Mouse (Mus musculus) megakaryocyte, embryonic 14.5 days (primary cell): ENCODE results near the gene Atp8b5. TPM values are rescaled to one million over a fixed set of nuclear protein-coding genes. Genes with fewer than 3 reads are reported as not detected.

Experiments used
- H3K27me3 ChIP-seq: replicated peaks from 2 replicates; pipeline ENCODE3; 2012; ENCODE audit warnings: inconsistent platforms
- H3K36me3 ChIP-seq: replicated peaks from 2 replicates; pipeline ENCODE3; 2012; ENCODE audit warnings: low read length, inconsistent platforms, mixed read lengths
- H3K4me1 ChIP-seq: 2 replicates; pipeline ENCODE4 v1.6.1; 2012; ENCODE audit warnings: inconsistent platforms
- H3K4me3 ChIP-seq: replicated peaks from 2 replicates; pipeline ENCODE3; 2012; ENCODE audit warnings: moderate library complexity, mild to moderate bottlenecking, inconsistent platforms
- H3K9me3 ChIP-seq: 2 replicates; pipeline ENCODE4 v1.6.1; 2012; ENCODE audit warnings: inconsistent platforms
- FLI1 ChIP-seq: IDR thresholded peaks from 2 replicates; pipeline ENCODE4 v1.6.1; 2012; ENCODE audit warnings: low read length, inconsistent platforms, mixed read lengths
- GATA1 ChIP-seq: IDR thresholded peaks from 3 replicates; pipeline ENCODE4 v1.6.1; 2012; ENCODE audit warnings: mixed read lengths, low read length, inconsistent platforms, borderline replicate concordance
- polyA plus RNA-seq: library from polyadenylated mRNA; stranded (reverse); fragments of >175 nt; gene quantifications from 2 replicates; pipeline ENCODE4 v1.2.3, GENCODE M21; 2012; ENCODE audit warnings: low replicate concordance; ENCODE audit not compliant: insufficient read depth

Atp8b5 gene
- polyA plus RNA-seq, 1 experiment: not detected

GRCm38 (mm10) chr4:43381408-43382154 lies 114.6 kb downstream of the Atp8b5 start, which contains the start of gene Rusc2:
TSS of gene Rusc2 (plus strand) at chr4:43381979.
- Histone ChIP-seq H3K36me3 (no peaks in the 10 kb centered on the region), H3K27me3 (peaks cover 28% of the 10 kb centered on the region), H3K4me1 (peaks cover 38% of the 10 kb centered on the region), H3K9me3 (no peaks in the 10 kb centered on the region), H3K4me3 (peak within 1 kb of the TSS; percentile 95)
- no peak for TF ChIP-seq GATA1
- no peak for TF ChIP-seq FLI1

GRCm38 (mm10) chr4:43382155-43383020 lies 115.4 kb downstream of the Atp8b5 start:
- Histone ChIP-seq H3K4me1 (peaks cover 41% of the 10 kb centered on the region), H3K9me3 (no peaks in the 10 kb centered on the region), H3K4me3 (peak overlapping the region; percentile 95), H3K27me3 (peaks cover 28% of the 10 kb centered on the region), H3K36me3 (no peaks in the 10 kb centered on the region)
- TF ChIP-seq FLI1 (no peak), GATA1 (no peak)

GRCm38 (mm10) chr4:43383246-43384082 lies 116.5 kb downstream of the Atp8b5 start:
- Histone ChIP-seq H3K4me3 (peak overlapping the region; percentile 95), H3K36me3 (peaks cover 5% of the 10 kb centered on the region), H3K9me3 (no peaks in the 10 kb centered on the region), H3K4me1 (peaks cover 43% of the 10 kb centered on the region), H3K27me3 (peaks cover 28% of the 10 kb centered on the region)
- TF ChIP-seq FLI1 (no peak), GATA1 (no peak)

GRCm38 (mm10) chr4:43384083-43384460 lies 117.1 kb downstream of the Atp8b5 start:
- peak overlapping the region; percentile 95 for H3K4me3 ChIP-seq
- peaks cover 24% of the 10 kb centered on the region for H3K27me3 ChIP-seq
- peaks cover 7% of the 10 kb centered on the region for H3K36me3 ChIP-seq
- H3K4me1 ChIP-seq: peaks cover 46% of the 10 kb centered on the region
- TF ChIP-seq GATA1 (no peak), FLI1 (no peak)
- no peaks in the 10 kb centered on the region for H3K9me3 ChIP-seq

GRCm38 (mm10) chr4:43384541-43384940 lies 117.6 kb downstream of the Atp8b5 start:
- Histone ChIP-seq H3K4me1 (peaks cover 48% of the 10 kb centered on the region), H3K9me3 (no peaks in the 10 kb centered on the region), H3K4me3 (peak overlapping the region; percentile 95), H3K36me3 (peaks cover 8% of the 10 kb centered on the region), H3K27me3 (peaks cover 24% of the 10 kb centered on the region)
- no peak for TF ChIP-seq GATA1

- H3K4me3 ChIP-seq: no peak overlapping the region
- peaks cover 6% of the 10 kb centered on the region for H3K27me3 ChIP-seq
- peaks cover 41% of the 10 kb centered on the region for H3K4me1 ChIP-seq
- H3K36me3 ChIP-seq: peaks cover 24% of the 10 kb centered on the region
- TF ChIP-seq GATA1 (no peak), FLI1 (no peak)
- H3K9me3 ChIP-seq: no peaks in the 10 kb centered on the region
Observed at GRCm38 (mm10) chr4:43386932-43387331, 120.0 kb downstream of the Atp8b5 start.

- Histone ChIP-seq H3K27me3 (peaks cover 4% of the 10 kb centered on the region), H3K4me1 (peaks cover 27% of the 10 kb centered on the region; the same call in 1 of the 2 replicates), H3K4me3 (no peak overlapping the region), H3K36me3 (peaks cover 28% of the 10 kb centered on the region), H3K9me3 (no peaks in the 10 kb centered on the region)
- TF ChIP-seq GATA1: no peak
- TF ChIP-seq FLI1: no peak
Observed at GRCm38 (mm10) chr4:43389390-43389789, 122.4 kb downstream of the Atp8b5 start.

- Histone ChIP-seq H3K27me3 (peaks cover 8% of the 10 kb centered on the region), H3K4me1 (peaks cover 25% of the 10 kb centered on the region; the same call in 1 of the 2 replicates), H3K9me3 (no peaks in the 10 kb centered on the region), H3K36me3 (peaks cover 28% of the 10 kb centered on the region), H3K4me3 (peak overlapping the region; percentile 56)
- no peak for TF ChIP-seq FLI1
- TF ChIP-seq GATA1: no peak
Observed at GRCm38 (mm10) chr4:43389845-43390440, 123.0 kb downstream of the Atp8b5 start.

- Histone ChIP-seq H3K36me3 (peaks cover 31% of the 10 kb centered on the region), H3K27me3 (peaks cover 11% of the 10 kb centered on the region), H3K4me3 (no peak overlapping the region), H3K9me3 (no peaks in the 10 kb centered on the region), H3K4me1 (peaks cover 20% of the 10 kb centered on the region; the same call in 1 of the 2 replicates)
- no peak for TF ChIP-seq GATA1
- TF ChIP-seq FLI1: no peak
Observed at GRCm38 (mm10) chr4:43391521-43392050, 124.6 kb downstream of the Atp8b5 start.
